Mouse (Mus musculus): Measurements from ENCODE around the gene Pim1. TPM values are rescaled to one million over a fixed set of nuclear protein-coding genes. Genes with fewer than 3 reads are reported as not detected.

Pim1 gene
- polyA plus RNA-seq, 1 experiment from 2014 or later, result 7.2 TPM

DNA sequence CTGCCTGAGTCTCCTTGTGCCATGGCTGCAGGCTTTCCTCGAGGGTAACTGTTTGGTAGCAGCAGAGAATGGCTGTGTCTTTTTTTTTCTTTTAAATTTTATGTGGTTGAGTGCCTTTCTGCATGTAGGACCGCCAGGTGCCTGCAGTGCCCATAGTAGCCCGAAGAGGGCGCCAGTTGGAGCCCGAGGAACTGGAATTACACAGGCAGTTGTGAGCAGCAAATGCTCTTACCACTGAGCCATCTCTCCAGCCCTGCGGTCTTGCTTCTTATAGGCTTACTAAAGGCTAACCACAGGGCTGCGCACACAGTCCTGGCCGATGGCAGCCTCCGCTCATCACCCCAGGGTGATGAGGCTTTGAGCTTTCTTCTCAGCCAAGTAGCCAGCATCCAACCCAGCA, 40.7 kb downstream of the Pim1 start:
- H3K4me1 ChIP-seq (ENCODE audit: control insufficient read depth, insufficient read depth, low read depth, low read length), result no peaks in the 10 kb centered on the region
- 78% methylated on average over 9 of the region's 9 CpGs for WGBS
- H3K9me3 ChIP-seq (ENCODE audit: control insufficient read depth, low read length), result 0 out of 2 replicates have a peak, but pooled peaks cover under 1% of the 10 kb centered on the region
- no peak for ATAC-seq
- H3K27me3 ChIP-seq (replicated peaks; ENCODE audit: control insufficient read depth, insufficient read depth, low read length), result no peaks in the 10 kb centered on the region
- no peak overlapping the region for H3K4me2 ChIP-seq (ENCODE audit: low read length)
- H3K9ac ChIP-seq (ENCODE audit: low read depth, low read length), result no peak overlapping the region
- H3K36me3 ChIP-seq (ENCODE audit: control insufficient read depth, insufficient read depth, low read length), result no peaks in the 10 kb centered on the region
- no peak overlapping the region for H3K4me3 ChIP-seq (ENCODE audit: low read length)
- no peak overlapping the region for H3K27ac ChIP-seq (ENCODE audit: low read depth, low read length)

DNA sequence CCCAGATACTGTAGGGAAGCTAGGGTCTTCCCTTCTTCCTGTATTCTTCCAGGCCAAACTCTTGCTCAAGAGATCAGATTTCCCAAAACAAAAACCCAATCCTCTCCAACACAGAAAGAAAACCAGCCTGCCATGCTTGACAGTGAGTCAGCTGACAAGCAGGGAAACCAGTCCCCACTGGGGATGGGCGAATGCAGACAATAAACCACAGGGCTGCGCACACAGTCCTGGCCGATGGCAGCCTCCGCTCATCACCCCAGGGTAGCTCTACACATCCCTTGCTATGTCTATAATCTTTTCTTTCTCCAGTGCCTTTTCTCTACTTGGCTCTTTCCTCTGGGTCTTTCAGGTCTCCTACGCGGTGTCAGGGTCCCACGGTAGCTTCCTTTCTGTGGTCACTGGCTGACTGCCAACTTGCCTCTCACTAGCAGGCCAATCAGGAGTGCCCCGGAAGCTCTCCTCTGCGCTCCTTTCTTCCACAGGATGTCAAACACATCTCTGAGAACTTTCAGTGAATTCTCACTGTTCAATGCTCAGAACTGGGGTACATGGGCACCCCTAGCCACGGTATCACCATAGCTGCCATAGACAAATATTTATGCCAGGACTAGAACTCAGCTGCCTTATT, 41.3 kb downstream of the Pim1 start:
- Histone ChIP-seq H3K9me3 (ENCODE audit: control insufficient read depth, low read length) (no peaks in the 10 kb centered on the region), H3K9ac (ENCODE audit: low read depth, low read length) (no peak overlapping the region), H3K27me3 (replicated peaks; ENCODE audit: control insufficient read depth, insufficient read depth, low read length) (no peaks in the 10 kb centered on the region), H3K4me1 (ENCODE audit: control insufficient read depth, insufficient read depth, low read depth, low read length) (no peaks in the 10 kb centered on the region), H3K4me3 (ENCODE audit: low read length) (no peak overlapping the region), H3K36me3 (ENCODE audit: control insufficient read depth, insufficient read depth, low read length) (no peaks in the 10 kb centered on the region), H3K27ac (ENCODE audit: low read depth, low read length) (no peak overlapping the region), H3K4me2 (ENCODE audit: low read length) (no peak overlapping the region)
- 41% methylated on average over 10 of the region's 10 CpGs for WGBS
- ATAC-seq, result no peak

DNA sequence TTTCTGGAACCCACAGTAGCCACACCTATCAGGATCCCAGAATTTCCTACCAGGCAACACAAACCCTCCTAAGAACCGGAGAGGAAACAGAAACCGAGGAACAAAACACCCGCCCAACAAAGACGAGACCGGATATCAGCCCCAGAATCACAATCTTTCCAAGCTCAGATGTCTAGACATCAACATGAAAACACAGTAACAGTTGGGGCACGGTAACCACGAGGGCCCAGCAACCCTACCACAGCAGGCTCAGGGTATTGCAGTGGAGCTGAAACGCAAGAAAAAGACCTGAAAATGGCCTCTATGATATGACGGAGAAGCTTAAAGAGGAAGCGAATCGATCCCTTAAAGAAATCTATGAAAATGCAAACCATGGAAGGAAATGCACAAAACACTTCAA, 43.3 kb downstream of the Pim1 start:
- Histone ChIP-seq H3K27me3 (replicated peaks; ENCODE audit: control insufficient read depth, insufficient read depth, low read length) (no peaks in the 10 kb centered on the region), H3K4me1 (ENCODE audit: control insufficient read depth, insufficient read depth, low read depth, low read length) (no peaks in the 10 kb centered on the region), H3K4me3 (ENCODE audit: low read length) (no peak overlapping the region), H3K4me2 (ENCODE audit: low read length) (no peak overlapping the region), H3K9ac (ENCODE audit: low read depth, low read length) (no peak overlapping the region), H3K27ac (ENCODE audit: low read depth, low read length) (no peak overlapping the region), H3K36me3 (ENCODE audit: control insufficient read depth, insufficient read depth, low read length) (no peaks in the 10 kb centered on the region), H3K9me3 (ENCODE audit: control insufficient read depth, low read length) (no peaks in the 10 kb centered on the region)
- no peak for ATAC-seq
- 89% methylated on average over 11 of the region's 11 CpGs for WGBS

DNA sequence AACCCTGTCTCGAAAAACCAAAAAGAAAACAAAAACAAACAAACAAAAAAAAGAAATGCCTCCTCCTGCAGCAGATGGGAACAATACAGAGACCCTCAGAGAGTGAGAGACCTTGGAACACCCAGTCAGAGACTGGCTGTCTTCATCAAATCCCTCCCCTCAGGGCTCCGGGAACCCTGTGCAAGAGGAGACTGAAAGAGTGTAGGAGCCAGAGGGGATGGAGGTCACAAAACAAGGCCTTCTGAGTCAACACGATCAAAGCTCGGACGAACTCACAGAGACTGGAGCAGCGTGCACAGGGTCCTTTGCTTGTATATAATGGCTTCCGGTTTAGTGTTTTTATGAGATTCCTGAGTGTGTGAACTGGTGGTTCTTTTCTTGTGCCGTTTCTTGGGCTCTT, 49.9 kb downstream of the Pim1 start:
- no peak overlapping the region for H3K9ac ChIP-seq (ENCODE audit: low read depth, low read length)
- WGBS, result 89% methylated on average over 8 of the region's 8 CpGs

DNA sequence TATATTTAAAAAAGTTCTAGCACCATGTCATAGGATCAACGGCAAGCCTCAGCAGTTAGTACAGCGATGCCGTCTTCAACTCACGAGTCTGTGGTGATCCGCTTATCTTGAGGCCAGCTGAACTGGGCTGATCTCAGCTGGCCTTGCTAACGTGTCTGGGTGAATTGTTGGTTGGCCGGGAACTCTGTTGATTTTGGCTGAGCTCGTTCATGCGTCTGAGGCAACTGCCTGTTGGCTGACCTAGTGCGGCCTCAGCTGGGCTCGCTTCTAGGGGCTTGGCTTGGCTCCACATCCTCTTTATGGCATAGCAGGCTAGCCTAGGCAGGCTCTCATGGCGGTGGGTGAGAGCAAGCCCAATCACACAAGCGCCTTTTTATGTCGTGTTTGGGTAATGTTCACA, 50.9 kb downstream of the Pim1 start:
- 62% methylated on average over 14 of the region's 14 CpGs for WGBS
- H3K9me3 ChIP-seq (ENCODE audit: control insufficient read depth, low read length), result no peaks in the 10 kb centered on the region
- H3K4me2 ChIP-seq (ENCODE audit: low read length), result no peak overlapping the region
- H3K9ac ChIP-seq (ENCODE audit: low read depth, low read length), result no peak overlapping the region
- no peak; the same call in 1 of the 2 replicates for ATAC-seq
- no peaks in the 10 kb centered on the region for H3K36me3 ChIP-seq (ENCODE audit: control insufficient read depth, insufficient read depth, low read length)
- H3K4me3 ChIP-seq (ENCODE audit: low read length), result no peak overlapping the region
- no peaks in the 10 kb centered on the region for H3K4me1 ChIP-seq (ENCODE audit: control insufficient read depth, insufficient read depth, low read depth, low read length)
- no peak overlapping the region for H3K27ac ChIP-seq (ENCODE audit: low read depth, low read length)
- no peaks in the 10 kb centered on the region for H3K27me3 ChIP-seq (replicated peaks; ENCODE audit: control insufficient read depth, insufficient read depth, low read length)

More for the DNA sequence above, 49.9 kb downstream of the Pim1 start:
- H3K36me3 ChIP-seq (ENCODE audit: control insufficient read depth, insufficient read depth, low read length), result no peaks in the 10 kb centered on the region
- H3K27me3 ChIP-seq (replicated peaks; ENCODE audit: control insufficient read depth, insufficient read depth, low read length), result no peaks in the 10 kb centered on the region
- no peak overlapping the region for H3K27ac ChIP-seq (ENCODE audit: low read depth, low read length)
- no peaks in the 10 kb centered on the region for H3K9me3 ChIP-seq (ENCODE audit: control insufficient read depth, low read length)
- no peak for ATAC-seq
- no peaks in the 10 kb centered on the region for H3K4me1 ChIP-seq (ENCODE audit: control insufficient read depth, insufficient read depth, low read depth, low read length)
- no peak overlapping the region for H3K4me2 ChIP-seq (ENCODE audit: low read length)
- no peak overlapping the region for H3K4me3 ChIP-seq (ENCODE audit: low read length)

DNA sequence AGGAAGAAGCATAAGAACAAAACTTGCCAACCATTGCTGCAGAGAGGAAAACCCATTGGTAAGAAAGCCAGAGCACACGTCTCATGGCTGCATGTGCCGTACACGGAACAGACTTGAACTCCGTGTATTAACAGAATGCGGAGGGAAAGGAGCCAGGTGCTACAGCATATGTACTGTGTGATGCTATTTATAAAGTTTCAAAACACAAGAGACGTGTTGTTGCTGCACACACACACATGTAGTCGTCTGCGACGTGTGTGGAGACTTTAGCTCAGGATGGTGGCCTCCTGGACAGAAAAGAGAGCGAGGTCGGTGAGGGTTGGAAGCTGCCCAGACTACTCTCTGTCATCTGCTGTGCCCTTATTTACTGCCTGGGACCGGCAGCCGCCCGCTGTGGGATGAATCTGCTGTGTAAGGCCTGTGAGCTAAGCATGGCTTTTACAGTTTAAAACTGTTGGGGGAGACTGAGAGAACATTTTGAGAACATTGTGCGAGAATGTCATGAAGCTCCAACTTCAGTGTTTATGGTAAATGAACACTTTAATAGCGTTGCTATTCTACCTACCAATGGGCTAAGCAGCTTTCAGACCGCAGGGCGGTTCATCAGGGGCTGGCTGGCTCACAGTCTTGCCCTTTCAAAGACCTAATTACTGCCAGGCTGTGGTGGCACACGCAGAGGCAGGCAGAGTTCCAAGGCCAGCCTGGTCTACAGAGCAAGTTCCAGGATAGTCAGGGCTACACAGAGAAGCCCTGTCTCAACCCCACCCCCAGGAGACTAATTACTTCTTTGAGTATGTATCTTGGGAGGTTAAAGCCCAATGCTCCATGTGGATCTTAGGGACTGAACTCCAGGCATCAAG, 52.5 kb downstream of the Pim1 start:
- no peaks in the 10 kb centered on the region for H3K36me3 ChIP-seq (ENCODE audit: control insufficient read depth, insufficient read depth, low read length)
- H3K4me1 ChIP-seq (ENCODE audit: control insufficient read depth, insufficient read depth, low read depth, low read length), result no peaks in the 10 kb centered on the region
- no peak overlapping the region for H3K9ac ChIP-seq (ENCODE audit: low read depth, low read length)
- H3K27me3 ChIP-seq (replicated peaks; ENCODE audit: control insufficient read depth, insufficient read depth, low read length), result no peaks in the 10 kb centered on the region
- no peak overlapping the region for H3K27ac ChIP-seq (ENCODE audit: low read depth, low read length)
- H3K9me3 ChIP-seq (ENCODE audit: control insufficient read depth, low read length), result no peaks in the 10 kb centered on the region
- H3K4me2 ChIP-seq (ENCODE audit: low read length), result no peak overlapping the region
- 86% methylated on average over 19 of the region's 19 CpGs for WGBS
- no peak overlapping the region for H3K4me3 ChIP-seq (ENCODE audit: low read length)
- ATAC-seq, result no peak

DNA sequence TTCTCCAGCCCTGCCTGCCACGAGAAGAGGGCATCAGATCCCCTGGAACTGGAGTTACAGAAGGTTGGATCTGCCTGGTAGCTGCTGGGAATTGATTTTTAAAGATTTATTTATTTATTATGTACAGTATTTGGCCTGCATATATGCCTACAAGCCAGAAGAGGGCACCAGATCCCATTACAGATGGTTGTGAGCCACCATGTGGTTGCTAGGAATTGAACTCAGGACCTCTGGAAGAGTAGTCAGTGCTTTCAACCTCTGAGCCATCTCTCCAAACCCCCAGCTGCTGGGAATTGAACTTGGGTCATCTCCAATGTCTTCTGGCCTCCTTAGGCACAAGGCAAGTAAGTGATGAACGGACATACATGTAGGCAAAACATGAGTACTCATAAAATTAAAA, 53.5 kb downstream of the Pim1 start:
- no peaks in the 10 kb centered on the region for H3K4me1 ChIP-seq (ENCODE audit: control insufficient read depth, insufficient read depth, low read depth, low read length)
- no peak overlapping the region for H3K9ac ChIP-seq (ENCODE audit: low read depth, low read length)
- no peak overlapping the region for H3K4me2 ChIP-seq (ENCODE audit: low read length)
- H3K36me3 ChIP-seq (ENCODE audit: control insufficient read depth, insufficient read depth, low read length), result no peaks in the 10 kb centered on the region
- no peak for ATAC-seq
- H3K4me3 ChIP-seq (ENCODE audit: low read length), result no peak overlapping the region
- WGBS, result 86% methylated on average over 2 of the region's 2 CpGs
- no peak overlapping the region for H3K27ac ChIP-seq (ENCODE audit: low read depth, low read length)
- H3K27me3 ChIP-seq (replicated peaks; ENCODE audit: control insufficient read depth, insufficient read depth, low read length), result no peaks in the 10 kb centered on the region
- H3K9me3 ChIP-seq (ENCODE audit: control insufficient read depth, low read length), result no peaks in the 10 kb centered on the region

DNA sequence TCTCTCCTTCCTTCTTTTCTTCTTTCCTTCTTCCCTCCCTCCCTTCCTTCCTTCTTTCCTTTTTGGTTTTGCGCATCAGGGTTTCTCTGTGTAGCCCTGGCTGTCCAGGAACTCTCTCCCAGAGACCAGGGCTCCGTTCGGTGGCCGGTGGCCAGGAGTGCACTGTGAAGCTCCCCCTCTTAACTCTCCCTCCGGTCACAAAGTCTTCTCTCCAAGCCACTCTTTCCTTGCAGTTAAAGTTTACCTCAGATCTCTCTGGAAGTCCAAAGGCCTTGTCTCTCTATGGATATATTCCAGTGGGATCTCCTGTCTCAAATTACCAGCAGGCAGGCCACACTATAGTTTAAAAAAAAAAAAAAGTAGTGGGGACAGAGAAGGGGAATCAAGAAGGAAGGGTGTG, 54.7 kb downstream of the Pim1 start:
- no peak for ATAC-seq
- H3K27me3 ChIP-seq (replicated peaks; ENCODE audit: control insufficient read depth, insufficient read depth, low read length), result no peaks in the 10 kb centered on the region
- peaks cover 2% of the 10 kb centered on the region for H3K4me1 ChIP-seq (ENCODE audit: control insufficient read depth, insufficient read depth, low read depth, low read length)
- no peak overlapping the region for H3K9ac ChIP-seq (ENCODE audit: low read depth, low read length)
- no peaks in the 10 kb centered on the region for H3K9me3 ChIP-seq (ENCODE audit: control insufficient read depth, low read length)
- no peak overlapping the region for H3K4me2 ChIP-seq (ENCODE audit: low read length)
- WGBS, result 91% methylated on average over 5 of the region's 5 CpGs
- H3K4me3 ChIP-seq (ENCODE audit: low read length), result no peak overlapping the region
- H3K36me3 ChIP-seq (ENCODE audit: control insufficient read depth, insufficient read depth, low read length), result no peaks in the 10 kb centered on the region
- no peak overlapping the region for H3K27ac ChIP-seq (ENCODE audit: low read depth, low read length)

All from hindbrain, embryonic 16.5 days (tissue).